19 mouse cellular contexts compared by ENCODE assay signal in genomic region chr1:105377546-105377945, GRCm38 (mm10). TPM values are rescaled to one million over a fixed set of nuclear protein-coding genes. Genes with fewer than 3 reads are reported as not detected.
DNase-seq lines count a peak whose midpoint lies in the region; ATAC-seq and TF ChIP-seq lines count a peak whose summit lies in the region.
"Had no signal": no experiment of that assay in that cellular context is flagged by ENCODE, and none has a peak within 500 bp of the region (broad histone marks: within the 10 kb centered on the region; RNA-seq: fewer than 3 reads in every experiment).

No protein-coding gene starts in this region.

- H3K9ac ChIP-seq in forebrain, postnatal 0 days = no peak overlapping the region
- no peak overlapping the region for H3K9ac ChIP-seq in forebrain, embryonic 15.5 days (replicated peaks)
- H3K9ac ChIP-seq in hindbrain, postnatal 0 days (replicated peaks; ENCODE audit: low read length) = no peak overlapping the region
- H3K9ac ChIP-seq: heart, embryonic 13.5 days; hindbrain, embryonic 15.5 days had no signal

- H3K27ac ChIP-seq in forebrain, postnatal 0 days (ENCODE audit: low read depth, low read length) = no peak overlapping the region
- no peak overlapping the region for H3K27ac ChIP-seq in forebrain, embryonic 15.5 days (replicated peaks)
- no peak overlapping the region for H3K27ac ChIP-seq in hindbrain, postnatal 0 days
- H3K27ac ChIP-seq: embryonic facial prominence, embryonic 10.5 days; heart, embryonic 13.5 days; hindbrain, embryonic 15.5 days had no signal

- H3K36me3 ChIP-seq in forebrain, postnatal 0 days (ENCODE audit: insufficient read depth) = no peaks in the 10 kb centered on the region
- no peaks in the 10 kb centered on the region for H3K36me3 ChIP-seq in forebrain, embryonic 15.5 days
- no peaks in the 10 kb centered on the region for H3K36me3 ChIP-seq in hindbrain, postnatal 0 days (ENCODE audit: insufficient read depth, low read length)
- H3K36me3 ChIP-seq: embryonic facial prominence, embryonic 10.5 days; heart, embryonic 13.5 days; hindbrain, embryonic 15.5 days had no signal

- no peaks in the 10 kb centered on the region for H3K9me3 ChIP-seq in forebrain, postnatal 0 days (ENCODE audit: low read length)
- no peaks in the 10 kb centered on the region for H3K9me3 ChIP-seq in forebrain, embryonic 15.5 days
- no peaks in the 10 kb centered on the region for H3K9me3 ChIP-seq in hindbrain, postnatal 0 days (ENCODE audit: low read length)
- H3K9me3 ChIP-seq: embryonic facial prominence, embryonic 10.5 days; heart, embryonic 13.5 days; hindbrain, embryonic 15.5 days had no signal

- TF ChIP-seq CTCF in forebrain, postnatal 0 days (IDR thresholded peaks at IDR 0.05; ENCODE audit: low read depth) = no peak
- TF ChIP-seq CTCF in hindbrain, postnatal 0 days (IDR thresholded peaks at IDR 0.05; ENCODE audit: low read depth) = no peak

- no peak overlapping the region for H3K4me2 ChIP-seq in forebrain, postnatal 0 days (ENCODE audit: low read depth)
- no peak overlapping the region for H3K4me2 ChIP-seq in forebrain, embryonic 15.5 days (replicated peaks)
- no peak overlapping the region for H3K4me2 ChIP-seq in hindbrain, postnatal 0 days (ENCODE audit: low read depth, low read length)
- H3K4me2 ChIP-seq: heart, embryonic 13.5 days; hindbrain, embryonic 15.5 days had no signal

- no peak overlapping the region for H3K4me3 ChIP-seq in forebrain, postnatal 0 days (ENCODE audit: low read depth, low read length)
- H3K4me3 ChIP-seq in forebrain, embryonic 15.5 days = no peak overlapping the region
- H3K4me3 ChIP-seq in hindbrain, postnatal 0 days (ENCODE audit: low read length) = no peak overlapping the region
- H3K4me3 ChIP-seq: embryonic facial prominence, embryonic 10.5 days; heart, embryonic 13.5 days; hindbrain, embryonic 15.5 days had no signal

- peak; percentile 51 for DNase-seq in forebrain, postnatal 0 days
- peak; percentile 14 to 23 for DNase-seq in left cerebral cortex, postnatal 14 days (ENCODE audit: low spot score in 2 of 2)
- no peak for DNase-seq in left cerebral cortex, adult 18-20 months (ENCODE audit: low spot score in 2 of 2)
- peak; percentile 10 for DNase-seq in brain, embryonic 18.5 days (ENCODE audit: low read depth, low spot score)
- DNase-seq in layer of hippocampus, adult 9-11 months = peak; percentile 33
- no peak for DNase-seq in lung, postnatal 14 days
- DNase-seq in hindbrain, postnatal 0 days (ENCODE audit: low spot score) = no peak
- DNase-seq: adrenal gland, adult 2 months; adrenal gland, postnatal 36 days; cerebellum, adult 8-10 months; cerebellum, postnatal 36 days; gastrocnemius, postnatal 36 days; heart, postnatal 36 days had no signal

- no peaks in the 10 kb centered on the region for H3K27me3 ChIP-seq in forebrain, postnatal 0 days (ENCODE audit: insufficient read depth, low read length)
- H3K27me3 ChIP-seq in forebrain, embryonic 15.5 days = no peaks in the 10 kb centered on the region
- H3K27me3 ChIP-seq in hindbrain, postnatal 0 days (ENCODE audit: insufficient read depth, low read length) = no peaks in the 10 kb centered on the region
- H3K27me3 ChIP-seq: heart, embryonic 13.5 days; hindbrain, embryonic 15.5 days had no signal

- ATAC-seq in forebrain, postnatal 0 days = peak; percentile 68; the same call in 1 of the 2 replicates
- ATAC-seq in forebrain, embryonic 15.5 days (replicated peaks) = no peak
- ATAC-seq in hindbrain, postnatal 0 days = no peak
- ATAC-seq: forebrain, embryonic 16.5 days; inflammation-experienced regulatory T-cells, adult 6 months had no signal

- no peaks in the 10 kb centered on the region for H3K4me1 ChIP-seq in forebrain, postnatal 0 days (ENCODE audit: insufficient read depth)
- no peaks in the 10 kb centered on the region for H3K4me1 ChIP-seq in forebrain, embryonic 15.5 days
- H3K4me1 ChIP-seq in hindbrain, postnatal 0 days (ENCODE audit: insufficient read depth, low read length) = no peaks in the 10 kb centered on the region
- H3K4me1 ChIP-seq: embryonic facial prominence, embryonic 10.5 days; heart, embryonic 13.5 days; hindbrain, embryonic 15.5 days had no signal

- intact Hi-C loops in left cerebral cortex, postnatal 14 days (cut with DNase I) = no loop called here

RNA-seq across cellular contexts. Expression of gene Rnf152, which starts 21.0 kb away (rescaled TPM):
- 12.5 and 15.8 TPM in 2 replicates for total RNA-seq in forebrain, postnatal 0 days (2014; rRNA removed)
- 4.0 and 9.6 TPM in 2 replicates for polyA plus RNA-seq in forebrain, postnatal 0 days (2015; fragmentation: Nextera tagmentation; extraction: Ambion mirVana)
- 6.7 and 6.8 TPM in 2 replicates for polyA plus RNA-seq in forebrain, embryonic 15.5 days (2015; fragmentation: Nextera tagmentation; extraction: Ambion mirVana)
- 10 to 100 TPM; 13.5 to 14.4 TPM for total RNA-seq in left cerebral cortex, postnatal 14 days (2021)
- 1 to 10 TPM; 8.2 to 8.4 TPM for total RNA-seq in left cerebral cortex, adult 18-20 months (2021)
- 26.8 and 29.8 TPM in 2 replicates for total RNA-seq in hindbrain, postnatal 0 days (2014; rRNA removed)
- 15.1 and 16.6 TPM in 2 replicates for polyA plus RNA-seq in hindbrain, postnatal 0 days (2015; fragmentation: Nextera tagmentation; extraction: Ambion mirVana)

Comparison
In these comparisons a context has a peak if more than half of its experiments do, and no peak if none do; other contexts are left out.
1. DNase-seq: peak in forebrain, postnatal 0 days (single experiment), left cerebral cortex, postnatal 14 days (2 of 2), brain, embryonic 18.5 days (single experiment) and layer of hippocampus, adult 9-11 months (single experiment); none in left cerebral cortex, adult 18-20 months (0 of 2), lung, postnatal 14 days (single experiment) and hindbrain, postnatal 0 days (single experiment).